Mouse (Mus musculus): ENCODE data around the gene Cyp2a4.
"Not testable (repeated sequence)": the region's sequence is repeated elsewhere in the genome, so short reads cannot be mapped to it uniquely, and the experiment has no call there.

Gene Cyp2a4

DNA sequence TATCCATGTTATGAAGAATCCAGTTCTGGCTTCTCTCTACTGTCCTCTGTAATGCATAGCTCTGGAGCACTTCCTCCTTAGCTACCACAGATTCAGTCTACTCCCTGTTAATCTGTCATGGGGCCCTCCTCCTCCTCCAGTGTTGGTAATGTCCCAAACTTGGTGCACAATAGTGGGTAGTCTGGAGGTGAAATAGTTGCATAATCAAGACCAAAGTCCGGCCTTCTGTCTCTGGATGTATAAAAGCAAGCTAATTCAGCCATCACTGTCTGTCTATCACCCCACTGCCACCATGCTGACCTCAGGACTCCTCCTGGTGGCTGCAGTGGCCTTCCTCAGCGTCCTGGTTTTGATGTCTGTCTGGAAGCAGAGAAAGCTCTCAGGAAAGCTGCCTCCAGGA is at the start of gene Cyp2a4:
Gene Cyp2a4 (plus strand): TSS at position 244 of the 400 bp plus-strand sequence.
- DNase-seq (ENCODE audit: low spot score in 2 of 2): not testable (repeated sequence)

DNA sequence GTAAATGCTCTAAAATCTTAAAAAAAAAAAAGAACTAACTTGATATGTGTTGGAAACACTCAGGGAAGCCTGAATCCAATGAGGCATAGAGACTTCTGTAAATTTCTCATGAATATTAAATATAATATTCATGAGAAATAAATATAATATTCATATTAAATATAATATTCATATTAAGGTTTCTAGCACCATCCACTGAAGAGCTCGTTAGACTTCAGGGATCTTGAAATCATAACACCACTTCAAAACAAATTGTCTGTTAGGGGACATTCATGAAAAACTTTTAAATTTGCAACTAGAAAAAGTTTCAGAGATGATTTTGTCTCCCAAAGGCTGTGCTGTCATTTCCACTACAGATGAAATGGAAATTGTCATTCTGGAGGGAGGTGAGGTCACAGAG is 46.9 kb upstream of the Cyp2a4 start, which contains the start of gene Vmn1r184:
Gene Vmn1r184 (plus strand): TSS at position 301 of the 400 bp plus-strand sequence.
- not testable (repeated sequence) for DNase-seq (ENCODE audit: low spot score in 2 of 2)

DNA sequence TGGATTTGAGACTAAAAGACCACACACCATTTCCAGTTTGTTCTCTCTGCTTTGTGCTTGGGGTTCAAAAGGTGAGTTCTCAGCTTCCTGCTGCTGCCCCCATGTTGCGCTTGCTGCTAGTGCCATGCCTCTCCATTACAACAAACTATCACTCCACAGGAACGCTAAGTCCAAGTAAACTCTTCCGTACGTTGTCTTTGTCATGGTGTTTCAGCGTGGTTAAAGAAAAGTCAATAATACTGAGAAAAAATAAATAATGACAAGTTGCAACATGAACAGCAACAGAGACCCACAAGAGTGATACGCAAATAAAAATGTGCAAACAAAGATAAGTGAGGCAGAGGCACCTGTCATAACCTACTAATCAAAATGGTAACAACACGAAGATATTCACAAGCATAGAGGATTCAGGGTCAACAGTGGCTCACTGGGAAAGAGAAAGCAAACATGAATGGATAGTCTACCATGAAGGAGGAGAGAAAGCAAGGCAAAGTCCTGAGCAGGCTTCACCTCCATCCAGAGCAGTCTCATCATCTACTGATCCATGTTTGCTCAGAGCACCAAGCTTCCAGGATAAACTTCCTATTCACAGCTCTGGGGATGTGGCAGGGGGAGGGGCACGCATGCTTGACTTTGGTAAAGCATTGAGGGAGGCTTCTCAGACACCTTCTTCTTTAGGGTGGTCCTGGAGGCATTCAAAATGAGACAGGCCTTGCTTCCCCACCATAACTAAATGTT is 3.4 kb upstream of the Cyp2a4 start:
- not testable (repeated sequence) for DNase-seq (ENCODE audit: low spot score in 2 of 2)

DNA sequence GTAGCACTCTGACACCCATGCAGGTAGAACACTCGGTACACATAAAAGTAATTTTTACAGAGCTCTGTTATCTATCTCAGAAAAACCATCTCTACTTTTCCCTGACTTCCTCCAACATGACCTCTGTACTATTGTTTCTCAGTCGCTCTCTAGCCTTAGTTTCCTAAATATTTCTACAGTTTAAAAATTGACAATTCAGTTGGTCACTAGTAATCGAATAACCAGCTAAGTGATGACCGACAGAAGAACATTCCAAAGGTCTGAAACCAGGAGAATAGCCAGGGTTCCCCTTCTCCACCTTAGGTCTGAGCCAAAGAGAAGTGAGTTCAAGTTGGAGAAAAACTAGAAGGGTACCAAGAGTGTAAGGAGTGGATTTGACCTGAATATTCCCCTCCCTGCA is 4.8 kb downstream of the Cyp2a4 start:
- not testable (repeated sequence) for DNase-seq (ENCODE audit: low spot score in 2 of 2)

DNA sequence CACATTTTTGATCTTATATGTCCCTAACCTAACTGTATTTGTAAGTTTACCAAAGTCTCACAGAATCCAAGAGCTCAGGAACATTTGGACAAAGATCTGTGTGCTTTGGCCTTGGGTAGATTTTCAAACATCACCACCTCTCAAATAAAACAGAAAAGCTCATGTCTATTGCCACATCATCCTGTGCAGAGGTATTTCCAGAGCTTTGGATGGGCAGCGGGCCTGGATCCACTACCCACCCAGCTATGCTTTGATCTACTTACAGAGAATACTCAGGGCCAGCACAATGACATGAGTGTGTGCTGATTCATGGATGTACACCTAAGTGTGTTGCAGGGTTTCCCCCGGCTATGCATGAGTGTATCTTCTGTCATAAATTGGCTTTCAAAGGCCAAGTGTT is 8.2 kb downstream of the Cyp2a4 start:
- DNase-seq (ENCODE audit: low spot score in 2 of 2): not testable (repeated sequence)

DNA sequence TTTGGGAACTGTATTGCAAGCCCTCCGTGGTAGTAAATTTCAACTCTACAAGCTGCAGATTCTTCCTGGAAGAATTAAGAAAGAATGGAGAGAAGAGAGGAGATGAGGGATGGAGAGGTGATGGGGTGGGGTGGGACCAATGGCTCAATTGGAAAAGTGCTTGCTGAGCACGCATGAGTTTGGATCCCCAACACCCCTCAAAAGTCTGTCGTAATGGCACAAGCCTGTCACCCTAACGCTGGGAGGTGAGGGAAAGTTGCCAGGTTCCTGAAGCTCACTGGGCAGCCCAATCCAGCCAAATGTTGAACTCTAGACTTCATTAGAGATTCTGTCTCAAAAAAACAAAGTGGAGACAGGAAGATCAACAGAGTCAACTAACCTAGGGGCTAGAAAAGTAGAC is 8.8 kb downstream of the Cyp2a4 start:
- DNase-seq (ENCODE audit: low spot score in 2 of 2): not testable (repeated sequence)

DNA sequence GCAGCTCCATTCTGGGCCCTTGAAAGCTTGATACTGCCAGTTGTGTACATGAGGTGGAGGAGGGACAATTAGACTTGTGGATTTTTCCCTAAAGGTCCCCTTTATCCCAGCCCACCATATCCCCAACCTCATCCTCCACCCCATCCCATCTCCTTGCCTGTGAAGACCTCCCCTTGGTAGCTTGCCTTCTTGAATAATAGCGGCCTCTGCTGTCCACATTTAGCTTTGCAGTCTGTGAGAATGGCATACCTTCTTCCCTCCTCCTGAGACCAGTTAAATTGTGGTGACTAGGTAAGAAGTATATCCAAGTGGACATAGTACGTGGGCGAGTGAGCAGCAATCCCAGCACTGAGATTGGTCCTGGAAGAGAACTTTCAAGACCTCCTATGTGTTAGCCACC is 13.4 kb downstream of the Cyp2a4 start:
- not testable (repeated sequence) for DNase-seq (ENCODE audit: low spot score in 2 of 2)

DNA sequence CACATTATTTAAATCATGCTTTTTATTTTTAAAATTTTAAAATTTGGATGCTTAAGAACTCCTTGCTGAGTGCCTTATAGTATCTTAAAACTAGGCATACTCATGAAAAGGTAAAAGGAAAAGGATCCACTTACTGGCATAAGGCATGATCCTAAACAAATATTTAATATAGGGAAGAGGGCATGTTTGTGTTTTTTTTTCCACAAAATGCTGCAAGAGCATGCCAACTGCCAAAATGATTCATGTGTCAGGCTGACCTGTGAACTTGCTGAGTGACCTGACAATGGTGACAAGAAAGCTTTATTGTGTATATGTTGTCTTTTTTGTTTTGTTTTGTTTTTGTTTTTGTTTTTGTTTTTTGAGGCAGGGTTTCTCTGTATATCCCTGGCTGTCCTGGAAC is 43.2 kb downstream of the Cyp2a4 start:
- not testable (repeated sequence) for DNase-seq (ENCODE audit: low spot score in 2 of 2)

DNA sequence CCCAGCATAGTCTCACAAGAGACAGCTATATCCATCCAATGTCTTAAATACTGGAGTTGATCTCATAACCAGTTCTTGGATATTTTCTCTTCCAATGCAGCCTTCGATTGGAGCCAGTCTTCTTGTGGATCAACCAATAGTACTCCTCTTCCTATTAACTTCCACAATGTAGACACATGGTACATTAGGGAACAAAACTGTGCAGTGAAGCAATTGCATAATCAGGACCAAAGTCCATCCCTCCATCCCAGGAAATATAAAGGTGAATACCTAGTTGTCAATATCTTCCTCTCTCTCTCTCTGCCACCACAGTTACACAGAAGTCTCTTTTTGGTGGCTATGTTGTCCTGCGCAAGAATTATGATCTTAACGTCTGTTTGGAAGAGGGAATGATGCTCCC is 45.3 kb downstream of the Cyp2a4 start:
- DNase-seq (ENCODE audit: low spot score in 2 of 2): not testable (repeated sequence)

DNA sequence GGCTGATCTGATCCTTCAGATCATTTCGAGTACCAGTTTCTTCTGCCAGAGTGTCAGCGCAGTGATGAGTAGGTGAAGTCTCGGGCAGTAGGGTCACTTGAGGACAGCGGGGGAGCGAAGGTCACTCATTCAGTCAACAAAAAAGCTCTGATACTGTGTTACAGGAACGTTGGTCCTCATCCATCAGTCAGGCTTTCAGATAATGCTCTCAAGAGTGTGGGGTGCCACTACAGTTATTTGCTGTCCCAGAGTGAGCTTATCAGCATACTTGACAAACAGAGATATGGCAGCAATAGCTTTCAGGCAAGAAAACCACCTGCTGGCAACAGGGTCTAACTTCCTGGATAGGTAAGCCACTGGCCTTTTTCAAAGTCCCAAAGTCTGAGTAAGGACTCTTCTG is 49.8 kb downstream of the Cyp2a4 start:
- not testable (repeated sequence) for DNase-seq (ENCODE audit: low spot score in 2 of 2)
